Mouse (Mus musculus): Measurements from ENCODE around the gene Mdfic. TPM values are rescaled to one million over a fixed set of nuclear protein-coding genes. Genes with fewer than 3 reads are reported as not detected.
"Not testable (repeated sequence)": the region's sequence is repeated elsewhere in the genome, so short reads cannot be mapped to it uniquely, and the experiment has no call there.

The Mdfic gene
- total RNA-seq (2021), result 1 to 10 TPM; 2.5 to 4.3 TPM
- long read RNA-seq, transcript Mdfic-207 (5 exons, 3,431 nt), result major isoform, 7 of 9 reads
- long read RNA-seq, partial matches to known transcripts, result 0 of 9 reads
- long read RNA-seq, other reads (novel, unspliced or antisense), result 1 of 9 reads

- no peak for DNase-seq (ENCODE audit: low spot score in 2 of 2)
These were observed at the start of gene Mdfic for GRCm38 (mm10) chr6:15720461-15720817. TSS of gene Mdfic (plus strand) at chr6:15720661.

GRCm38 (mm10) chr6:15671364-15671763 lies 49.1 kb upstream of the Mdfic start:
- DNase-seq (ENCODE audit: low spot score in 2 of 2), result no peak

GRCm38 (mm10) chr6:15710080-15710479 lies 10.4 kb upstream of the Mdfic start:
- DNase-seq (ENCODE audit: low spot score in 2 of 2), result no peak

- DNase-seq (ENCODE audit: low spot score in 2 of 2), result no peak
These were observed 9.8 kb upstream of the Mdfic start for GRCm38 (mm10) chr6:15710706-15711105.

- DNase-seq (ENCODE audit: low spot score in 2 of 2), result no peak
These were observed 7.5 kb upstream of the Mdfic start for GRCm38 (mm10) chr6:15712860-15713385.

- DNase-seq (ENCODE audit: low spot score in 2 of 2), result not testable (repeated sequence)
These were observed 6.4 kb upstream of the Mdfic start for GRCm38 (mm10) chr6:15714036-15714435.

- no peak for DNase-seq (ENCODE audit: low spot score in 2 of 2)
These were observed 5.2 kb upstream of the Mdfic start for GRCm38 (mm10) chr6:15714996-15715844.

- DNase-seq (ENCODE audit: low spot score in 2 of 2), result no peak
These were observed 542 bp upstream of the Mdfic start for GRCm38 (mm10) chr6:15719919-15720318.

GRCm38 (mm10) chr6:15720818-15721715 lies 606 bp downstream of the Mdfic start:
- DNase-seq (ENCODE audit: low spot score in 2 of 2), result no peak

- DNase-seq (ENCODE audit: low spot score in 2 of 2), result no peak
These were observed 1.2 kb downstream of the Mdfic start for GRCm38 (mm10) chr6:15721716-15722031.

- not testable (repeated sequence) for DNase-seq (ENCODE audit: low spot score in 2 of 2)
These were observed 2.2 kb downstream of the Mdfic start for GRCm38 (mm10) chr6:15722631-15723030.

- no peak for DNase-seq (ENCODE audit: low spot score in 2 of 2)
These were observed 3.8 kb downstream of the Mdfic start for GRCm38 (mm10) chr6:15724304-15724703.

GRCm38 (mm10) chr6:15726422-15726821 lies 6.0 kb downstream of the Mdfic start:
- no peak for DNase-seq (ENCODE audit: low spot score in 2 of 2)

- DNase-seq (ENCODE audit: low spot score in 2 of 2), result no peak
These were observed 7.4 kb downstream of the Mdfic start for GRCm38 (mm10) chr6:15727681-15728410.

- no peak for DNase-seq (ENCODE audit: low spot score in 2 of 2)
These were observed 8.6 kb downstream of the Mdfic start for GRCm38 (mm10) chr6:15728844-15729577.

GRCm38 (mm10) chr6:15730258-15730657 lies 9.8 kb downstream of the Mdfic start:
- DNase-seq (ENCODE audit: low spot score in 2 of 2), result no peak

GRCm38 (mm10) chr6:15730666-15731065 lies 10.2 kb downstream of the Mdfic start:
- DNase-seq (ENCODE audit: low spot score in 2 of 2), result no peak

GRCm38 (mm10) chr6:15731452-15731851 lies 11.0 kb downstream of the Mdfic start:
- DNase-seq (ENCODE audit: low spot score in 2 of 2), result no peak

- no peak for DNase-seq (ENCODE audit: low spot score in 2 of 2)
These were observed 17.0 kb downstream of the Mdfic start for GRCm38 (mm10) chr6:15737312-15737911.

Data from layer of hippocampus, adult 18-20 months (tissue).